Mouse (Mus musculus): Measurements from ENCODE around the gene Naalad2. TPM values are rescaled to one million over a fixed set of nuclear protein-coding genes. Genes with fewer than 3 reads are reported as not detected.
A peak's percentile ranks its signal among the peaks of the same experiment; 100 is the strongest.
"Not testable (repeated sequence)": the region's sequence is repeated elsewhere in the genome, so short reads cannot be mapped to it uniquely, and the experiment has no call there.

Naalad2 gene
- polyA plus RNA-seq, 1 experiment from 2014 or later, result 0.50 TPM

DNA sequence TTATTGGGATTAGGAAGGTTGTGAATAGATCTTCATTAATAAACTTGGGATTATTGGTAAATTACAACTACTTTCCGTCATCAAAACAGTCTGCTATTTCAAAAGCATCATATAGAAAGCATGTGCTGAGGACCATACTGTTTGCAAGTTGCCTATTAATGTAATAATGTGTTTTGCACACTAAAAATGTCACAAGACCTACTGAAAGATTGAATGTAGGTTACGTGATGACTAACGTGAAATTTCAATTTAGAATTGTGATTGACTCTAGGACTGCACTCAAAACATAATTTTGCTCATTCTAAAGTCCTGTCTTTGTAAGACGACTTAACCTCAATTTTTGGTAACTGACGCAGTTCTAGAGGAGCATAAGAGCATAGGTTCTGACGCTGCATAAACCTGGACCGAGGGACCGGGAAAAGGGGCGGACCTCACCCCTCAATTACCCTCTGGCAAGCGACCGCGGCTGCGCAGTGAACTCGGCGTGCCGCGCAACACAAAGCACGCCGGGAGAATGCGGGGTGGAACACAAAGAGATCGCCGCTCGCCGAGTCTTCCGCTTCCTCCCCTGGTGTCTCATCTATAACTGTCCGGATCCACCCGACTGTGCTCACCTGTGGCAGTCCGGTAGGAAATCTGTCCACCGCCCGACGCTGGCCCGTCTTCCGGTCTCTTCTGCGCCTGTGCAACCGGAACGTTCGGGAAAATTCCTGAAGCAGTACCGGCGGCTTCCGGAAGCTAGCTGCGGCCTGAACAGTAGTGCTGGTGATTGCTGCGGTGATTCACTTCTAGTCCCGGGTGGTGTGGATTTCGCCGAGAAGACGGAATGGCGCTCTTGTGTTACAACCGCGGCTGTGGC, 111.0 kb downstream of the Naalad2 start, which contains the start of gene Chordc1:
Chordc1 (plus strand) TSS at position 555 of the 859 bp plus-strand sequence.
- peak; percentile 99 for ATAC-seq
- Histone ChIP-seq H3K4me2 (peak within 1 kb of the TSS; percentile 76), H3K9me3 (replicated peaks) (no peaks in the 10 kb centered on the region), H3K27me3 (replicated peaks) (no peaks in the 10 kb centered on the region), H3K36me3 (peaks cover 10% of the 10 kb centered on the region), H3K4me1 (peaks cover 13% of the 10 kb centered on the region), H3K27ac (peak within 1 kb of the TSS; percentile 89), H3K4me3 (peak within 1 kb of the TSS; percentile 80), H3K9ac (peak within 1 kb of the TSS; percentile 84)
- WGBS (ENCODE audit: insufficient replicate concordance), result 3% methylated on average over 49 of the region's 49 CpGs

DNA sequence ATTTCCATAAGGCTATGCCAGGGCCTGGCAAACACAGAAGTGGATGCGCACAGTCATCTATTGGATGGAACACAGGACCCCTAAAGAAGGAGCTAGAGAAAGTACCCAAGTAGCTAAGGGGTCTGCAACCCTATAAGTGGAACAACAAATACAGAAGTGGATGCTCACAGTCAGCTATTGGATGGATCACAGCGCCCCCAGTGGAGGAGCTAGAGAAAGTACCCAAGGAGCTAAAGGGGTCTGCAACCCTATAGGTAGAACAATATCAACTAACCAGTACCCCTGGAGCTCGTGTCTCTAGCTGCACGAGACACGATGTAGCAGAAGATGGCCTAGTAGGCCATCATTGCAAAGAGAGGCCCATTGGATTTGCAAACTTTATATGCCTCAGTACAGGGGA, 124.1 kb downstream of the Naalad2 start:
- not testable (repeated sequence) for H3K4me2 ChIP-seq; H3K9ac ChIP-seq; ATAC-seq; H3K36me3 ChIP-seq; H3K9me3 ChIP-seq (replicated peaks); H3K27ac ChIP-seq; H3K4me1 ChIP-seq; H3K4me3 ChIP-seq; H3K27me3 ChIP-seq (replicated peaks)
- 26% methylated on average over 5 of the region's 5 CpGs for WGBS (ENCODE audit: insufficient replicate concordance)

DNA sequence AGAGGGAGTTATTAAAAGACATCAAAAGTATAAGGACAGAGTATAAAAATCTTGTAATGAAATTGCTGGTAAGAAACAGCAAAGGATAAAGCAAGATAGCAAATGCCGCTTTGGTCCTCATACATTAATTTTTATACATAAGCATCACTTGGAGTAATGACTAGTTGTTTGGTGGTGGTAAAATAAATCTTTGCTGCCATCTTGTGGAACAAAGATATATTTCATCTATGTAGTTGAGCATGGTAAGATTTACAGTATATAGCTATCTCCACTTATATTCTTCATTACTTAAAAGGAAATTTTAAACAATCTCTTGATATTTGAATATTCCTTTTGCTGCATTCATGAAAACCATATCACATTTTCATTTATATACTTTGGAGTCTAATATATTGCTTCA, 125.3 kb downstream of the Naalad2 start:
- 48% methylated on average over 1 of the region's 1 CpGs for WGBS (ENCODE audit: insufficient replicate concordance)
- Histone ChIP-seq H3K27ac (no peak overlapping the region), H3K9me3 (replicated peaks) (no peaks in the 10 kb centered on the region), H3K9ac (no peak overlapping the region), H3K4me2 (no peak overlapping the region), H3K4me1 (no peaks in the 10 kb centered on the region), H3K36me3 (no peaks in the 10 kb centered on the region), H3K27me3 (replicated peaks) (no peaks in the 10 kb centered on the region), H3K4me3 (no peak overlapping the region)
- ATAC-seq, result no peak

DNA sequence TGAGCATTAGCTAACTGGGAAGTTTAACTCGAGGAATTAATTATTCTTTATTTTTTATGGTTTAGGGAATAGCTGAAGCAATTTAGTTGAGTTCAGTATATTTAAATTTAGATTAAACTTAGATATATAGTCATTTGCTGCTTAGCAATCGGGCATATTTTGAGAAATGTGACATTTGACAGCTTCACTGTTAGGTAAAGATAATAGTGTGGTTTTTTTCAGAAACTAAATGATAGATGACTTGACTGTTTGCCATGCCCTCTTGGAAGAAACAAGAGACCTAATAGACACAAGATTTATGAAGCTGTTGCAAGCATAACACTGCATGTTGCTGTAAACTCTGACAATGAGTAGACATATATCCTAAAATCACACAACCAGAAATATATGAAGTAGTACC, 126.0 kb downstream of the Naalad2 start:
- no peak overlapping the region for H3K9ac ChIP-seq
- H3K4me3 ChIP-seq, result no peak overlapping the region
- H3K9me3 ChIP-seq (replicated peaks), result no peaks in the 10 kb centered on the region
- no peaks in the 10 kb centered on the region for H3K36me3 ChIP-seq
- no peaks in the 10 kb centered on the region for H3K4me1 ChIP-seq
- no peak for ATAC-seq
- no peak overlapping the region for H3K27ac ChIP-seq
- H3K27me3 ChIP-seq (replicated peaks), result no peaks in the 10 kb centered on the region
- WGBS (ENCODE audit: insufficient replicate concordance), result 18% methylated on average over 2 of the region's 2 CpGs
- H3K4me2 ChIP-seq, result no peak overlapping the region

DNA sequence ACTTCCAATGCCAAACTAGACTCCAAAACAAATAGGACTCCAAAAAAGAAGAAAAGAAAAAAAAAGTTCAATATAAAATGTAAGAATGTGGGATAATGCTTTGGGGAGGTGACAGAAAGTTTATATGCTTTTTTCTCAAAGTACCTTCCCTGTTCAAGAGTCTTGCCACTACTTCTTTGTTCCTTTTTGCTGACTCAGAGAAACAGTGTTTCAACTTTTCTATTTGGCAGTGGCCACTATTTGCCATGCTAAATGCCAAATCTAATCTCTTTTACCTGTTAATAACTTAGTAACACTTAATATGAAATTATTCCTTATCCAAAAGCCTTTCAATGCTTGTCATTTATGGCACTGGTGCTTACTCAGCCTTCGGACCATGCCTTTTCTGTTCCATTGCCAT, 126.9 kb downstream of the Naalad2 start:
- H3K4me3 ChIP-seq, result no peak overlapping the region
- no peak overlapping the region for H3K4me2 ChIP-seq
- no peaks in the 10 kb centered on the region for H3K4me1 ChIP-seq
- ATAC-seq, result no peak
- H3K27me3 ChIP-seq (replicated peaks), result no peaks in the 10 kb centered on the region
- 74% methylated on average over 1 of the region's 1 CpGs for WGBS (ENCODE audit: insufficient replicate concordance)
- H3K27ac ChIP-seq, result no peak overlapping the region
- H3K9ac ChIP-seq, result no peak overlapping the region
- H3K36me3 ChIP-seq, result no peaks in the 10 kb centered on the region
- no peaks in the 10 kb centered on the region for H3K9me3 ChIP-seq (replicated peaks)

Other genes with a start within 250 kb of the Naalad2 start
- gene Chordc1, start 110.9 kb downstream of the Naalad2 start, polyA plus RNA-seq (2016; fragmentation: Nextera tagmentation; extraction: Ambion mirVana), result 71.5 and 74.8 TPM in 2 replicates
- gene Ubtfl1, start 1.4 kb upstream of the Naalad2 start, polyA plus RNA-seq (2016; fragmentation: Nextera tagmentation; extraction: Ambion mirVana), result not detected in 2 replicates
- gene Mbd3l2, start 27.7 kb upstream of the Naalad2 start, polyA plus RNA-seq (2016; fragmentation: Nextera tagmentation; extraction: Ambion mirVana), result not detected in 2 replicates
- gene Zfp558, start 75.3 kb upstream of the Naalad2 start, polyA plus RNA-seq (2016; fragmentation: Nextera tagmentation; extraction: Ambion mirVana), result 0.97 and 1.8 TPM in 2 replicates
- gene Mbd3l1, start 75.4 kb upstream of the Naalad2 start, polyA plus RNA-seq (2016; fragmentation: Nextera tagmentation; extraction: Ambion mirVana), result not detected in 2 replicates